Mouse (Mus musculus): ENCODE measurements around the gene Ppef2. TPM values are rescaled to one million over a fixed set of nuclear protein-coding genes. Genes with fewer than 3 reads are reported as not detected.
A peak's percentile ranks its signal among the peaks of the same experiment; 100 is the strongest.
"Not testable (repeated sequence)": the region's sequence is repeated elsewhere in the genome, so short reads cannot be mapped to it uniquely, and the experiment has no call there.

Gene Ppef2
- polyA plus RNA-seq, 1 experiment from 2014 or later: 0.50 TPM

GRCm38 (mm10) chr5:92206121-92206520, 50.0 kb downstream of the Ppef2 start:
- no peak overlapping the region for H3K4me2 ChIP-seq
- H3K4me3 ChIP-seq (replicated peaks): no peak overlapping the region
- H3K36me3 ChIP-seq: peaks cover 42% of the 10 kb centered on the region
- no peaks in the 10 kb centered on the region for H3K9me3 ChIP-seq (replicated peaks)
- no peaks in the 10 kb centered on the region for H3K27me3 ChIP-seq (replicated peaks)
- ATAC-seq (ENCODE audit: low FRiP score): no peak
- H3K4me1 ChIP-seq: no peaks in the 10 kb centered on the region
- no peak overlapping the region for H3K9ac ChIP-seq (replicated peaks)
- WGBS: 94% methylated on average over 6 of the region's 6 CpGs
- no peak overlapping the region for H3K27ac ChIP-seq (replicated peaks)

- Histone ChIP-seq H3K36me3 (peaks cover 47% of the 10 kb centered on the region), H3K4me2 (no peak overlapping the region), H3K27ac (replicated peaks) (no peak overlapping the region), H3K4me1 (no peaks in the 10 kb centered on the region), H3K4me3 (replicated peaks) (no peak overlapping the region), H3K27me3 (replicated peaks) (no peaks in the 10 kb centered on the region), H3K9ac (replicated peaks) (no peak overlapping the region), H3K9me3 (replicated peaks) (no peaks in the 10 kb centered on the region)
- no peak for ATAC-seq (ENCODE audit: low FRiP score)
- WGBS: 88% methylated on average over 5 of the region's 5 CpGs
These were observed 50.4 kb downstream of the Ppef2 start for GRCm38 (mm10) chr5:92205706-92206105.

GRCm38 (mm10) chr5:92205184-92205583, 50.9 kb downstream of the Ppef2 start:
- WGBS: 88% methylated on average over 7 of the region's 7 CpGs
- H3K9ac ChIP-seq (replicated peaks): no peak overlapping the region
- no peak overlapping the region for H3K4me2 ChIP-seq
- no peaks in the 10 kb centered on the region for H3K9me3 ChIP-seq (replicated peaks)
- no peak overlapping the region for H3K27ac ChIP-seq (replicated peaks)
- H3K4me3 ChIP-seq (replicated peaks): no peak overlapping the region
- H3K27me3 ChIP-seq (replicated peaks): no peaks in the 10 kb centered on the region
- peaks cover 51% of the 10 kb centered on the region for H3K36me3 ChIP-seq
- ATAC-seq (ENCODE audit: low FRiP score): no peak
- H3K4me1 ChIP-seq: no peaks in the 10 kb centered on the region

GRCm38 (mm10) chr5:92204162-92205036, 51.7 kb downstream of the Ppef2 start:
- no peaks in the 10 kb centered on the region for H3K9me3 ChIP-seq (replicated peaks)
- no peaks in the 10 kb centered on the region for H3K4me1 ChIP-seq
- WGBS: 91% methylated on average over 6 of the region's 6 CpGs
- H3K27ac ChIP-seq (replicated peaks): no peak overlapping the region
- H3K4me3 ChIP-seq (replicated peaks): no peak overlapping the region
- H3K4me2 ChIP-seq: no peak overlapping the region
- H3K36me3 ChIP-seq: peaks cover 59% of the 10 kb centered on the region
- H3K9ac ChIP-seq (replicated peaks): no peak overlapping the region
- ATAC-seq (ENCODE audit: low FRiP score): no peak
- no peaks in the 10 kb centered on the region for H3K27me3 ChIP-seq (replicated peaks)

GRCm38 (mm10) chr5:92198266-92198665, 57.8 kb downstream of the Ppef2 start:
- Histone ChIP-seq H3K4me3 (replicated peaks) (no peak overlapping the region), H3K9ac (replicated peaks) (no peak overlapping the region), H3K27ac (replicated peaks) (no peak overlapping the region), H3K4me2 (no peak overlapping the region), H3K36me3 (peaks cover 79% of the 10 kb centered on the region), H3K4me1 (peaks cover 14% of the 10 kb centered on the region), H3K9me3 (replicated peaks) (no peaks in the 10 kb centered on the region), H3K27me3 (replicated peaks) (no peaks in the 10 kb centered on the region)
- no peak for ATAC-seq (ENCODE audit: low FRiP score)
- 81% methylated on average over 8 of the region's 8 CpGs for WGBS

GRCm38 (mm10) chr5:92196895-92197811, 58.9 kb downstream of the Ppef2 start:
- peak; percentile 60; the same call in 1 of the 2 replicates for ATAC-seq (ENCODE audit: low FRiP score)
- 51% methylated on average over 15 of the region's 15 CpGs for WGBS
- H3K9ac ChIP-seq (replicated peaks): no peak overlapping the region

GRCm38 (mm10) chr5:92195716-92196115, 60.4 kb downstream of the Ppef2 start:
- not testable (repeated sequence) for H3K4me2 ChIP-seq; H3K27me3 ChIP-seq (replicated peaks); H3K9ac ChIP-seq (replicated peaks); H3K9me3 ChIP-seq (replicated peaks); H3K27ac ChIP-seq (replicated peaks); H3K4me3 ChIP-seq (replicated peaks)
- peak; percentile 74; the same call in 1 of the 2 replicates for ATAC-seq (ENCODE audit: low FRiP score)
- WGBS: 43% methylated on average over 2 of the region's 2 CpGs
- H3K4me1 ChIP-seq: peaks cover 14% of the 10 kb centered on the region
- peaks cover 76% of the 10 kb centered on the region for H3K36me3 ChIP-seq

More at GRCm38 (mm10) chr5:92196895-92197811, 58.9 kb downstream of the Ppef2 start:
- Histone ChIP-seq H3K9me3 (replicated peaks) (no peaks in the 10 kb centered on the region), H3K36me3 (peaks cover 82% of the 10 kb centered on the region), H3K4me1 (peaks cover 14% of the 10 kb centered on the region), H3K27ac (replicated peaks) (peak overlapping the region; percentile 37; the same call in 1 of the 2 replicates), H3K4me3 (replicated peaks) (no peak overlapping the region), H3K4me2 (no peak overlapping the region), H3K27me3 (replicated peaks) (no peaks in the 10 kb centered on the region)

GRCm38 (mm10) chr5:92188881-92189483, 67.1 kb downstream of the Ppef2 start:
- Histone ChIP-seq H3K4me1 (no peaks in the 10 kb centered on the region), H3K4me2 (no peak overlapping the region), H3K4me3 (replicated peaks) (no peak overlapping the region), H3K9me3 (replicated peaks) (no peaks in the 10 kb centered on the region), H3K27ac (replicated peaks) (no peak overlapping the region), H3K9ac (replicated peaks) (no peak overlapping the region), H3K27me3 (replicated peaks) (no peaks in the 10 kb centered on the region), H3K36me3 (peaks cover 72% of the 10 kb centered on the region)
- no peak for ATAC-seq (ENCODE audit: low FRiP score)
- 97% methylated on average over 7 of the region's 7 CpGs for WGBS

GRCm38 (mm10) chr5:92183071-92183830, 72.8 kb downstream of the Ppef2 start:
- H3K4me3 ChIP-seq (replicated peaks): no peak overlapping the region
- no peaks in the 10 kb centered on the region for H3K4me1 ChIP-seq
- H3K9ac ChIP-seq (replicated peaks): no peak overlapping the region
- WGBS: 88% methylated on average over 8 of the region's 8 CpGs
- no peak overlapping the region for H3K27ac ChIP-seq (replicated peaks)
- H3K36me3 ChIP-seq: peaks cover 70% of the 10 kb centered on the region
- no peaks in the 10 kb centered on the region for H3K27me3 ChIP-seq (replicated peaks)
- ATAC-seq (ENCODE audit: low FRiP score): no peak
- H3K4me2 ChIP-seq: no peak overlapping the region
- no peaks in the 10 kb centered on the region for H3K9me3 ChIP-seq (replicated peaks)
